In the genomic region with DNA sequence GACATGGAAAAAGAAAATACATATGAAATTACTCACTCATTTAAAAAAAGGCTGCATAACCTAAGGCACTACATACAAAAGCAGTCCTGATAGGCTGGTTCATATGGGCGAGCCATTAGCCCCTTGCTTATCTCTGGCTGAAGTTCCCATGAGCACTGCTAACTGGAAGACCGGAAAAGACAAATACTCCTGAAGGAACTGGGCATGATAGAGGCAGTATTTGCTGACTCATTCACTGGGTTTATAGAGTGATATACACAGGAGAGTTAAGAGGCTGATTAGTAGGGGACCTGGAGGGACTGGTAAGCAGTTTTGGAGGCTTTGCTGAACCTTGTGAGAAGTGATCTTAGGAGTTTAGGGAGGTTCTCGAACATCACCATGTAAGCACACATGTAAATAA, we compare ENCODE assay signal across 38 mouse cellular contexts. TPM values are rescaled to one million over a fixed set of nuclear protein-coding genes. Genes with fewer than 3 reads are reported as not detected.
DNase-seq lines count a peak whose midpoint lies in the region; ATAC-seq lines count a peak whose summit lies in the region.
"Had no signal": no experiment of that assay in that cellular context is flagged by ENCODE, and none has a peak within 500 bp of the region (broad histone marks: within the 10 kb centered on the region; RNA-seq: fewer than 3 reads in every experiment).

No protein-coding gene starts in this region.

- no peak overlapping the region for H3K4me2 ChIP-seq in liver, embryonic 11.5 days
- no peak overlapping the region for H3K4me2 ChIP-seq in liver, embryonic 15.5 days
- H3K4me2 ChIP-seq: embryonic facial prominence, embryonic 12.5 days; heart, embryonic 11.5 days; hindbrain, embryonic 12.5 days; intestine, embryonic 15.5 days; limb, embryonic 15.5 days; midbrain, embryonic 13.5 days had no signal

- WGBS in liver, embryonic 11.5 days, result 74% methylated on average over 3 of the region's 3 CpGs
- WGBS in liver, embryonic 15.5 days (ENCODE audit: insufficient replicate concordance), result 46% methylated on average over 3 of the region's 3 CpGs

- ATAC-seq in liver, embryonic 11.5 days (replicated peaks; ENCODE audit: low FRiP score), result peak; percentile 67; the same call in 1 of the 2 replicates
- peak; percentile 78 for ATAC-seq in liver, embryonic 15.5 days (ENCODE audit: insufficient read depth)
- ATAC-seq: activated CD4-positive, CD25-positive, alpha-beta regulatory T cell, adult 4 months; forebrain, embryonic 16.5 days; hindbrain, postnatal 0 days; intestine, embryonic 15.5 days; midbrain, embryonic 13.5 days had no signal

- H3K9me3 ChIP-seq in liver, embryonic 11.5 days (ENCODE audit: control insufficient read depth, low read length), result no peaks in the 10 kb centered on the region
- H3K9me3 ChIP-seq in liver, embryonic 15.5 days (replicated peaks), result no peaks in the 10 kb centered on the region
- H3K9me3 ChIP-seq: embryonic facial prominence, embryonic 12.5 days; hindbrain, embryonic 12.5 days; intestine, embryonic 15.5 days; limb, embryonic 10.5 days; limb, embryonic 15.5 days; midbrain, embryonic 13.5 days had no signal

- no peak overlapping the region for H3K4me3 ChIP-seq in liver, embryonic 11.5 days (ENCODE audit: low read depth, low read length)
- no peak overlapping the region for H3K4me3 ChIP-seq in liver, embryonic 15.5 days (replicated peaks)
- H3K4me3 ChIP-seq: embryonic facial prominence, embryonic 12.5 days; hindbrain, embryonic 12.5 days; intestine, embryonic 15.5 days; limb, embryonic 10.5 days; limb, embryonic 15.5 days; midbrain, embryonic 13.5 days had no signal

- no peak overlapping the region for H3K9ac ChIP-seq in liver, embryonic 11.5 days (ENCODE audit: low read depth, low read length)
- no peak overlapping the region for H3K9ac ChIP-seq in liver, embryonic 15.5 days
- H3K9ac ChIP-seq: embryonic facial prominence, embryonic 12.5 days; hindbrain, embryonic 12.5 days; intestine, embryonic 15.5 days; limb, embryonic 15.5 days; midbrain, embryonic 13.5 days had no signal

- H3K27me3 ChIP-seq in liver, embryonic 11.5 days (replicated peaks; ENCODE audit: control insufficient read depth, insufficient read depth, low read length), result no peaks in the 10 kb centered on the region
- no peaks in the 10 kb centered on the region for H3K27me3 ChIP-seq in liver, embryonic 15.5 days
- H3K27me3 ChIP-seq: embryonic facial prominence, embryonic 12.5 days; hindbrain, embryonic 12.5 days; intestine, embryonic 15.5 days; limb, embryonic 15.5 days; midbrain, embryonic 13.5 days had no signal

- no peak overlapping the region for H3K27ac ChIP-seq in liver, embryonic 11.5 days (ENCODE audit: low read depth, low read length)
- H3K27ac ChIP-seq in liver, embryonic 15.5 days (replicated peaks), result no peak overlapping the region
- H3K27ac ChIP-seq: embryonic facial prominence, embryonic 12.5 days; hindbrain, embryonic 12.5 days; hindbrain, postnatal 0 days; intestine, embryonic 15.5 days; kidney, postnatal 0 days; limb, embryonic 10.5 days; limb, embryonic 15.5 days; midbrain, embryonic 13.5 days had no signal

- no peak for DNase-seq in liver, embryonic 11.5 days (ENCODE audit: low spot score)
- DNase-seq in liver, result no peak
- peak; percentile 28 for DNase-seq in c-Kit-positive CD71-positive TER-119-positive erythroid progenitor cells, embryonic 14.5 days (ENCODE audit: low spot score)
- no peak for DNase-seq in gastrocnemius, adult 18-20 months (ENCODE audit: low spot score)
- DNase-seq in kidney, adult 9 months, result no peak
- no peak for DNase-seq in ovary, adult 18-20 months (ENCODE audit: low spot score)
- DNase-seq: adrenal gland, postnatal 10 days; cerebellum, adult 11-12 months; cerebellum, adult 9-11 months; embryo, embryonic 11 days; gastrocnemius, postnatal 14 days; heart, adult 11 months; heart, postnatal 36 days; kidney, adult 2 months; kidney, postnatal 4 days; retina, postnatal 1 day; right cerebral cortex, postnatal 14 days had no signal

- no peaks in the 10 kb centered on the region for H3K36me3 ChIP-seq in liver, embryonic 11.5 days (ENCODE audit: control insufficient read depth, insufficient read depth, low read length)
- peaks cover 11% of the 10 kb centered on the region for H3K36me3 ChIP-seq in liver, embryonic 15.5 days (replicated peaks)
- H3K36me3 ChIP-seq: hindbrain, embryonic 12.5 days; intestine, embryonic 15.5 days; limb, embryonic 10.5 days; limb, embryonic 15.5 days; midbrain, embryonic 13.5 days had no signal

- H3K4me1 ChIP-seq in liver, embryonic 11.5 days (replicated peaks; ENCODE audit: control insufficient read depth, insufficient read depth, low read length), result no peaks in the 10 kb centered on the region
- peaks cover 10% of the 10 kb centered on the region; the same call in 1 of the 2 replicates for H3K4me1 ChIP-seq in liver, embryonic 15.5 days (replicated peaks)
- H3K4me1 ChIP-seq: embryonic facial prominence, embryonic 12.5 days; hindbrain, embryonic 12.5 days; intestine, embryonic 15.5 days; limb, embryonic 10.5 days; limb, embryonic 15.5 days; midbrain, embryonic 13.5 days had no signal

RNA-seq across cellular contexts. Expression of gene Gm6899, which starts 41.5 kb away (rescaled TPM):
- not detected in 2 replicates for polyA plus RNA-seq in liver, embryonic 11.5 days (2014; fragmentation: Nextera tagmentation; extraction: Ambion mirVana)
- polyA plus RNA-seq in liver, embryonic 15.5 days (2015; fragmentation: Nextera tagmentation; extraction: Ambion mirVana), result 0.23 TPM in 1 of 2 replicates, not detected in the other
- total RNA-seq in gastrocnemius, adult 18-20 months (2021), result not detected
- total RNA-seq: adrenal gland, postnatal 10 days; gastrocnemius, postnatal 14 days; heart, postnatal 36 days; hindbrain, postnatal 0 days; left cerebral cortex, postnatal 10 days; megakaryocyte, adult 5-6 weeks had no signal
- polyA plus RNA-seq: activated CD4-positive, CD25-positive, alpha-beta regulatory T cell, adult 4 months; forebrain, embryonic 11.5 days; forebrain, embryonic 16.5 days; heart, embryonic 11.5 days; heart, embryonic 16.5 days; hindbrain, embryonic 12.5 days; hindbrain, postnatal 0 days; intestine, embryonic 15.5 days; kidney, adult 2 months; limb, embryonic 10.5 days; limb, embryonic 15.5 days; lung, embryonic 16.5 days; midbrain, embryonic 13.5 days; neural tube, embryonic 14.5 days; small intestine, adult 2 months; stomach, embryonic 14.5 days; urinary bladder, adult 2 months had no signal

RNA-seq across cellular contexts. Expression of gene Vrk2, which starts 42.2 kb away (rescaled TPM):
- polyA plus RNA-seq in liver, embryonic 11.5 days (2014; fragmentation: Nextera tagmentation; extraction: Ambion mirVana), result 23.8 and 26.2 TPM in 2 replicates
- 22.6 and 23.8 TPM in 2 replicates for polyA plus RNA-seq in liver, embryonic 15.5 days (2015; fragmentation: Nextera tagmentation; extraction: Ambion mirVana)
- total RNA-seq in gastrocnemius, adult 18-20 months (2021), result 1 to 10 TPM; 7.0 to 7.4 TPM
